Mouse (Mus musculus) CH12.LX (cell line): ENCODE results near the gene Hps1. TPM values are rescaled to one million over a fixed set of nuclear protein-coding genes. Genes with fewer than 3 reads are reported as not detected.

Experiments used
- DNase-seq: peaks from one replicate; pipeline ENCODE4 v3.0.0-alpha.2; 2013; ENCODE audit errors: extremely low read depth
- H3K27ac ChIP-seq: 2 replicates; pipeline ENCODE4 v1.5.1; 2012; ENCODE audit warnings: low read depth, mild to moderate bottlenecking, control low read depth, moderate library complexity; ENCODE audit not compliant: insufficient read depth
- H3K27me3 ChIP-seq: replicated peaks from 2 replicates; pipeline ENCODE3; 2012; ENCODE audit warnings: inconsistent platforms
- H3K36me3 ChIP-seq, 2 experiments: replicated peaks in 1 of 2; 2 replicates each; pipeline versions ENCODE3 to v1.6.1; 2012; ENCODE audit warnings: inconsistent platforms in 1 of 2, low read length in 1 of 2, mild to moderate bottlenecking in 1 of 2, mixed read lengths in 1 of 2, moderate library complexity in 1 of 2; ENCODE audit not compliant: control insufficient read depth in 1 of 2, insufficient read depth in 1 of 2
- H3K4me1 ChIP-seq, 2 experiments: 2 replicates each; pipeline ENCODE4 v1.6.1; 2012; ENCODE audit warnings: inconsistent platforms in 1 of 2, moderate library complexity in 1 of 2; ENCODE audit not compliant: insufficient read depth in 2 of 2, control insufficient read depth in 1 of 2
- H3K4me2 ChIP-seq: 2 replicates; pipeline ENCODE4 v1.6.1; 2012; ENCODE audit warnings: low read depth, mild to moderate bottlenecking, control low read depth; ENCODE audit not compliant: poor library complexity, insufficient read depth, severe bottlenecking
- H3K4me3 ChIP-seq, 3 experiments: fragments of 150-350 bp in 1 of 3; sonication (generic) in 1 of 3; replicated peaks in 1 of 3; 2 replicates each; pipeline versions ENCODE3 to v1.5.1; 2011 to 2012; ENCODE audit warnings: low read depth in 2 of 3, low read length in 2 of 3, mild to moderate bottlenecking in 2 of 3, moderate library complexity in 2 of 3, control low read depth in 1 of 3, improper control_type of control experiment in 1 of 3, inconsistent platforms in 1 of 3, mixed read lengths in 1 of 3; ENCODE audit not compliant: poor library complexity in 1 of 3
- H3K79me2 ChIP-seq: replicated peaks from 2 replicates; pipeline ENCODE4 v1.6.1; 2012; ENCODE audit warnings: mild to moderate bottlenecking, moderate library complexity; ENCODE audit not compliant: control insufficient read depth, poor library complexity, insufficient read depth, severe bottlenecking; ENCODE audit errors: extremely low read depth
- H3K9ac ChIP-seq: 2 replicates; pipeline ENCODE4 v1.6.1; 2012; ENCODE audit warnings: low read depth, mild to moderate bottlenecking, control low read depth, moderate library complexity; ENCODE audit not compliant: insufficient read depth
- H3K9me3 ChIP-seq: replicated peaks from 2 replicates; pipeline ENCODE3; 2012; ENCODE audit warnings: low read length, inconsistent platforms, mixed read lengths
- BHLHE40 ChIP-seq: IDR thresholded peaks from 2 replicates; pipeline ENCODE4 v1.6.1; 2011; ENCODE audit warnings: mild to moderate bottlenecking, low read depth, low read length, improper control_type of control experiment
- CHD2 ChIP-seq: IDR thresholded peaks from 2 replicates; pipeline ENCODE4 v1.6.1; 2011; ENCODE audit warnings: low read length, improper control_type of control experiment
- E2F4 ChIP-seq: IDR thresholded peaks from 2 replicates; pipeline ENCODE4 v1.6.1; 2011; ENCODE audit warnings: low read depth, low read length, improper control_type of control experiment; ENCODE audit not compliant: insufficient replicate concordance
- GABPA ChIP-seq: IDR thresholded peaks from 2 replicates; pipeline ENCODE4 v1.6.1; 2012; ENCODE audit warnings: low read depth, low read length, improper control_type of control experiment, inconsistent platforms; ENCODE audit not compliant: insufficient replicate concordance
- IRF4 ChIP-seq: IDR thresholded peaks from 2 replicates; pipeline ENCODE4 v1.6.1; 2014; ENCODE audit warnings: low read depth, mild to moderate bottlenecking, inconsistent platforms, low read length, improper control_type of control experiment
- JUND ChIP-seq: conservative IDR thresholded peaks from 2 replicates; pipeline ENCODE4 v1.6.1; 2011; ENCODE audit warnings: low read depth, low read length, improper control_type of control experiment
- MAX ChIP-seq: IDR thresholded peaks from 2 replicates; pipeline ENCODE4 v1.6.1; 2011; ENCODE audit warnings: low read length, improper control_type of control experiment
- MXI1 ChIP-seq: IDR thresholded peaks from 2 replicates; pipeline ENCODE4 v1.6.1; 2011; ENCODE audit warnings: mild to moderate bottlenecking, low read depth, low read length, improper control_type of control experiment
- NELFE ChIP-seq: IDR thresholded peaks from 2 replicates; pipeline ENCODE4 v1.6.1; 2011; ENCODE audit warnings: low read depth, low read length, improper control_type of control experiment
- PAX5 ChIP-seq: IDR thresholded peaks from 2 replicates; pipeline ENCODE4 v1.6.1; 2012; ENCODE audit warnings: low read length, inconsistent platforms, mixed read lengths
- POLR2AphosphoS2 ChIP-seq: IDR thresholded peaks from 2 replicates; pipeline ENCODE4 v1.6.1; 2011; ENCODE audit warnings: low read depth, low read length, improper control_type of control experiment
- RAD21 ChIP-seq: IDR thresholded peaks from 2 replicates; pipeline ENCODE4 v1.6.1; 2011; ENCODE audit warnings: low read depth, mild to moderate bottlenecking, low read length, improper control_type of control experiment, moderate library complexity
- SIN3A ChIP-seq: IDR thresholded peaks from 2 replicates; pipeline ENCODE4 v1.6.1; 2012; ENCODE audit warnings: low read length, improper control_type of control experiment, inconsistent platforms
- ZKSCAN1 ChIP-seq: IDR thresholded peaks from 2 replicates; pipeline ENCODE4 v1.6.1; 2012; ENCODE audit warnings: low read depth, inconsistent platforms, low read length, improper control_type of control experiment, borderline replicate concordance
- dilution Hi-C: fragments of 300-500 bp; cut with MboI; formaldehyde crosslinking; loops from 2 replicates; pipeline ENCODE4 v1.14.3; 2020; ENCODE audit warnings: low sequenced_read_pairs; ENCODE audit not compliant: extremely low pct_unique_long_range_greater_than_20kb, extremely low pct_ligation_motif_present
- in situ Hi-C: fragments of 300-500 bp; cut with MboI; formaldehyde crosslinking; loops from 3 replicates; pipeline ENCODE4 v1.14.3; 2019; ENCODE audit warnings: low sequenced_read_pairs, low pct_ligation_motif_present, low pct_unique_long_range_greater_than_20kb, mixed read lengths
- polyA plus RNA-seq: library from polyadenylated mRNA; unstranded; fragments of >175 nt; gene quantifications from 2 replicates; pipeline ENCODE4 v1.2.1, GENCODE M21; 2012; ENCODE audit warnings: low read depth; ENCODE audit not compliant: insufficient read length
- total RNA-seq, 2 experiments: library from RNA; depleted of rRNA; stranded (reverse); fragments of 300-350 nt in 1 of 2; fragments of >200 nt in 1 of 2; gene quantifications; 2 replicates each; pipeline ENCODE4 v1.2.3; 2012 to 2014

Hps1 gene
- total and polyA plus RNA-seq, 3 experiments: 17.7 to 29.7 (median 21.4) TPM

GRCm38 (mm10) chr19:42722500-42722899 lies 57.3 kb downstream of the Hps1 start:
- no peak for DNase-seq
- H3K27me3 ChIP-seq: peaks cover 17% of the 10 kb centered on the region
- H3K9me3 ChIP-seq: no peaks in the 10 kb centered on the region
- dilution Hi-C loops: no loop called here
- TF ChIP-seq GABPA (no peak), MAX (no peak), POLR2AphosphoS2 (no peak), RAD21 (no peak), E2F4 (no peak), CHD2 (no peak), BHLHE40 (no peak), MXI1 (no peak), PAX5 (no peak), JUND (no peak)
- TF ChIP-seq, all 38 proteins: peak for 0
- no peak overlapping the region for H3K9ac ChIP-seq
- H3K79me2 ChIP-seq: no peaks in the 10 kb centered on the region
- H3K4me3 ChIP-seq: no peak overlapping the region
- H3K27ac ChIP-seq: no peak overlapping the region
- in situ Hi-C loops: no loop called here
- H3K4me1 ChIP-seq: no peaks in the 10 kb centered on the region; a peak in 1 of 4 replicates
- H3K4me2 ChIP-seq: no peak overlapping the region
- H3K36me3 ChIP-seq: no peaks in the 10 kb centered on the region

- no peaks in the 10 kb centered on the region for H3K36me3 ChIP-seq
- no peaks in the 10 kb centered on the region for H3K79me2 ChIP-seq
- peaks cover 24% of the 10 kb centered on the region for H3K27me3 ChIP-seq
- H3K4me1 ChIP-seq: no peaks in the 10 kb centered on the region
- no peak overlapping the region for H3K4me2 ChIP-seq
- H3K9ac ChIP-seq: no peak overlapping the region
- H3K27ac ChIP-seq: no peak overlapping the region
- DNase-seq: no peak
- TF ChIP-seq MXI1 (no peak), NELFE (no peak), SIN3A (no peak)
- no peak overlapping the region for H3K4me3 ChIP-seq
- dilution Hi-C loops (no loop called here), in situ Hi-C loops (no loop called here)
- H3K9me3 ChIP-seq: no peaks in the 10 kb centered on the region
These were observed 61.7 kb downstream of the Hps1 start for GRCm38 (mm10) chr19:42718101-42718500.

- no peak overlapping the region for H3K27ac ChIP-seq
- no peaks in the 10 kb centered on the region for H3K4me1 ChIP-seq
- in situ Hi-C loops (no loop called here), dilution Hi-C loops (no loop called here)
- H3K79me2 ChIP-seq: no peaks in the 10 kb centered on the region
- H3K9ac ChIP-seq: no peak overlapping the region
- H3K36me3 ChIP-seq: no peaks in the 10 kb centered on the region
- no peaks in the 10 kb centered on the region for H3K9me3 ChIP-seq
- H3K27me3 ChIP-seq: peaks cover 26% of the 10 kb centered on the region
- H3K4me3 ChIP-seq: no peak overlapping the region
- no peak for DNase-seq
- H3K4me2 ChIP-seq: no peak overlapping the region
- TF ChIP-seq ZKSCAN1 (no peak), IRF4 (no peak), GABPA (no peak)
These were observed 62.1 kb downstream of the Hps1 start for GRCm38 (mm10) chr19:42717668-42718067.
